Mouse (Mus musculus): ENCODE measurements at regions not wholly inside any gene's neighbourhood (a gene's known extent, or its start where the extent isn't known, plus 50 kb on each side); places are given as distances from the start of the nearest gene placed in this dataset.

GRCm38 (mm10) chr3:70312034-70312433 is 304.6 kb downstream of the Otol1 start:
- no peak for TF ChIP-seq CTCF (IDR thresholded peaks at IDR 0.05)
- no peak for TF ChIP-seq EP300 (IDR thresholded peaks at IDR 0.05)

Data from lung, postnatal 0 days (tissue).